Mouse (Mus musculus) heart, embryonic 15.5 days (tissue): ENCODE results near the gene Krt88. TPM values are rescaled to one million over a fixed set of nuclear protein-coding genes. Genes with fewer than 3 reads are reported as not detected.
A peak's percentile ranks its signal among the peaks of the same experiment; 100 is the strongest.

Source experiments
- ATAC-seq: fragments of 200-750 bp; cut with Nextera tagmentation; replicated peaks from 2 replicates; pipeline ENCODE4 v1.8.0; 2017; ENCODE audit warnings: low read depth, moderate TSS enrichment; ENCODE audit not compliant: insufficient number of reproducible peaks, insufficient read depth, low FRiP score
- H3K27ac ChIP-seq: fragments of 300-500 bp; sonication (generic); 2 replicates; pipeline ENCODE4 v1.5.1; 2015; ENCODE audit warnings: mild to moderate bottlenecking, inconsistent platforms
- H3K27me3 ChIP-seq: fragments of 300-500 bp; sonication (generic); 2 replicates; pipeline ENCODE4 v1.6.1; 2015; ENCODE audit warnings: inconsistent platforms
- H3K36me3 ChIP-seq: fragments of 300-500 bp; sonication (generic); 2 replicates; pipeline ENCODE4 v1.6.1; 2015; ENCODE audit warnings: mild to moderate bottlenecking, inconsistent platforms
- H3K4me1 ChIP-seq: fragments of 300-500 bp; sonication (generic); replicated peaks from 2 replicates; pipeline ENCODE4 v1.6.1; 2015; ENCODE audit warnings: inconsistent platforms
- H3K4me2 ChIP-seq: fragments of 300-500 bp; sonication (generic); 2 replicates; pipeline ENCODE4 v1.6.1; 2015; ENCODE audit warnings: inconsistent platforms, mild to moderate bottlenecking, moderate library complexity
- H3K4me3 ChIP-seq: fragments of 300-500 bp; sonication (generic); 2 replicates; pipeline ENCODE4 v1.5.1; 2015; ENCODE audit warnings: mild to moderate bottlenecking, inconsistent platforms
- H3K9ac ChIP-seq: fragments of 300-500 bp; sonication (generic); 2 replicates; pipeline ENCODE4 v1.6.1; 2015; ENCODE audit warnings: mild to moderate bottlenecking, inconsistent platforms
- H3K9me3 ChIP-seq: fragments of 300-500 bp; sonication (generic); replicated peaks from 2 replicates; pipeline ENCODE4 v1.6.1; 2016; ENCODE audit warnings: inconsistent platforms
- WGBS: fragments of 180-500 bp; shearing (Covaris S2); methylation state at CpG from one replicate; pipeline ENCODE4 v1.1.7; 2015; ENCODE audit warnings: mixed read lengths; 5-methylcytosine and 5-hydroxymethylcytosine counted together
- polyA plus RNA-seq: library from polyadenylated mRNA; unstranded; fragments of >200 nt; fragmentation: Nextera tagmentation; extraction: Ambion mirVana; gene quantifications from 2 replicates; pipeline ENCODE4 v1.2.1, GENCODE M21; 2015

Krt88 gene
- polyA plus RNA-seq: not detected in 2 replicates

- no peaks in the 10 kb centered on the region for H3K9me3 ChIP-seq
- H3K27me3 ChIP-seq: no peaks in the 10 kb centered on the region
- peak within 1 kb of the TSS; percentile 23; the same call in 1 of the 2 replicates for H3K4me2 ChIP-seq
- 65% methylated on average over 2 of the region's 2 CpGs for WGBS
- H3K4me1 ChIP-seq: 0 out of 2 replicates have a peak, but pooled peaks cover 2% of the 10 kb centered on the region
- ATAC-seq: no peak
- H3K36me3 ChIP-seq: no peaks in the 10 kb centered on the region
- no peak within 1 kb of the TSS for H3K9ac ChIP-seq
- no peak within 1 kb of the TSS for H3K27ac ChIP-seq
- no peak within 1 kb of the TSS for H3K4me3 ChIP-seq
Observed at GRCm38 (mm10) chr15:101447444-101447843, at the start of gene Krt88. Gene Krt88 (plus strand): TSS chr15:101447744.

- Histone ChIP-seq H3K4me3 (no peak overlapping the region), H3K27ac (no peak overlapping the region), H3K9me3 (no peaks in the 10 kb centered on the region), H3K36me3 (no peaks in the 10 kb centered on the region), H3K4me2 (no peak overlapping the region), H3K4me1 (peaks cover 5% of the 10 kb centered on the region), H3K27me3 (no peaks in the 10 kb centered on the region), H3K9ac (no peak overlapping the region)
- no peak for ATAC-seq
- WGBS: 70% methylated on average over 8 of the region's 8 CpGs
Observed at GRCm38 (mm10) chr15:101398269-101398668, 49.3 kb upstream of the Krt88 start.

DNA sequence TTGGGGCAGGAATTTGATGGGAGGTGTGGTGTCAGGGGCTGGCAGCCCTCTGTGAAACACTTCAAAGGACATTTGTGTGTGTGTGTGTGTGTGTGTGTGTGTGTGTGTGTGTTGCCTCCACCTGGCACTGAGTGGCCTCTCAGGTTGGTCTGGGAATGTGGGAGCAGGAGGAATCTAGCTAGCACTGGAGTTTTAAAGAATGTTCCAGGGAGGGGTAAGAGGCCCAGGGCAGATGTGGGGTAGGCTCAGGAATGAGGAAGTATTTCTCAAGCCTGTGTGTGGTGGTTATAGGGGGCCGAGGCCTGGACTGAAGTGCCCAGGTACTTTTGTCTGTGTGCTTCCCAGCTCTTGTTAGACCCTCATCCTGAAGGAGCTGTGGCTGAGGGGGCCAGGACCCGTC, 36.8 kb upstream of the Krt88 start, which contains the start of gene Krt7:
Krt7 (plus strand) TSS at position 269 of the 400 bp plus-strand sequence.
- peaks cover 9% of the 10 kb centered on the region; the same call in 1 of the 2 replicates for H3K4me1 ChIP-seq
- peak within 1 kb of the TSS; percentile 12; the same call in 1 of the 2 replicates for H3K27ac ChIP-seq
- H3K4me2 ChIP-seq: no peak within 1 kb of the TSS
- no peak for ATAC-seq
- peaks cover 32% of the 10 kb centered on the region for H3K27me3 ChIP-seq
- H3K9ac ChIP-seq: no peak within 1 kb of the TSS
- H3K4me3 ChIP-seq: peak within 1 kb of the TSS; percentile 25; the same call in 1 of the 2 replicates
- no peaks in the 10 kb centered on the region for H3K9me3 ChIP-seq
- WGBS: 24% methylated on average over 2 of the region's 2 CpGs
- H3K36me3 ChIP-seq: no peaks in the 10 kb centered on the region

GRCm38 (mm10) chr15:101412188-101412587, 35.4 kb upstream of the Krt88 start:
- Histone ChIP-seq H3K27me3 (peaks cover 32% of the 10 kb centered on the region), H3K9ac (no peak overlapping the region), H3K9me3 (no peaks in the 10 kb centered on the region), H3K4me2 (0 out of 2 replicates have a peak overlapping the region, but pooled peaks have one; percentile 21), H3K4me1 (peaks cover 9% of the 10 kb centered on the region; the same call in 1 of the 2 replicates), H3K27ac (0 out of 2 replicates have a peak overlapping the region, but pooled peaks have one; percentile 12), H3K36me3 (no peaks in the 10 kb centered on the region), H3K4me3 (peak overlapping the region; percentile 25)
- WGBS: 34% methylated on average over 31 of the region's 31 CpGs
- no peak for ATAC-seq

- Histone ChIP-seq H3K36me3 (no peaks in the 10 kb centered on the region), H3K27me3 (peaks cover 32% of the 10 kb centered on the region), H3K4me2 (no peak overlapping the region), H3K9me3 (no peaks in the 10 kb centered on the region), H3K4me1 (peaks cover 9% of the 10 kb centered on the region; the same call in 1 of the 2 replicates), H3K9ac (no peak overlapping the region), H3K27ac (no peak overlapping the region), H3K4me3 (no peak overlapping the region)
- no peak for ATAC-seq
- 43% methylated on average over 7 of the region's 7 CpGs for WGBS
Observed at GRCm38 (mm10) chr15:101413916-101414635, 33.5 kb upstream of the Krt88 start.

GRCm38 (mm10) chr15:101414807-101415565, 32.6 kb upstream of the Krt88 start:
- Histone ChIP-seq H3K4me1 (peaks cover 11% of the 10 kb centered on the region; the same call in 1 of the 2 replicates), H3K27me3 (peaks cover 32% of the 10 kb centered on the region), H3K27ac (no peak overlapping the region), H3K4me3 (no peak overlapping the region), H3K9me3 (no peaks in the 10 kb centered on the region), H3K4me2 (no peak overlapping the region), H3K36me3 (no peaks in the 10 kb centered on the region), H3K9ac (no peak overlapping the region)
- no peak for ATAC-seq
- 50% methylated on average over 11 of the region's 11 CpGs for WGBS

GRCm38 (mm10) chr15:101418950-101419349, 28.6 kb upstream of the Krt88 start:
- no peak overlapping the region for H3K9ac ChIP-seq
- 0 out of 2 replicates have a peak, but pooled peaks cover 2% of the 10 kb centered on the region for H3K4me1 ChIP-seq
- WGBS: 80% methylated on average over 4 of the region's 4 CpGs
- H3K9me3 ChIP-seq: no peaks in the 10 kb centered on the region
- no peak overlapping the region for H3K4me2 ChIP-seq
- peaks cover 10% of the 10 kb centered on the region for H3K27me3 ChIP-seq
- H3K36me3 ChIP-seq: no peaks in the 10 kb centered on the region
- no peak overlapping the region for H3K4me3 ChIP-seq
- no peak; the same call in 1 of the 2 replicates for ATAC-seq
- no peak overlapping the region for H3K27ac ChIP-seq

- 45% methylated on average over 6 of the region's 6 CpGs for WGBS
- no peaks in the 10 kb centered on the region for H3K9me3 ChIP-seq
- 0 out of 2 replicates have a peak, but pooled peaks cover 2% of the 10 kb centered on the region for H3K4me1 ChIP-seq
- ATAC-seq: no peak
- H3K4me2 ChIP-seq: no peak overlapping the region
- H3K36me3 ChIP-seq: no peaks in the 10 kb centered on the region
- H3K27ac ChIP-seq: no peak overlapping the region
- H3K27me3 ChIP-seq: peaks cover 3% of the 10 kb centered on the region
- H3K4me3 ChIP-seq: no peak overlapping the region
- H3K9ac ChIP-seq: no peak overlapping the region
Observed at GRCm38 (mm10) chr15:101420903-101421302, 26.6 kb upstream of the Krt88 start.

- Histone ChIP-seq H3K4me3 (no peak overlapping the region), H3K27ac (no peak overlapping the region), H3K27me3 (peaks cover 6% of the 10 kb centered on the region), H3K9ac (no peak overlapping the region), H3K4me2 (no peak overlapping the region), H3K9me3 (no peaks in the 10 kb centered on the region), H3K36me3 (no peaks in the 10 kb centered on the region), H3K4me1 (no peaks in the 10 kb centered on the region)
- WGBS: 25% methylated on average over 5 of the region's 5 CpGs
- no peak for ATAC-seq
Observed at GRCm38 (mm10) chr15:101424914-101425313, 22.6 kb upstream of the Krt88 start.

DNA sequence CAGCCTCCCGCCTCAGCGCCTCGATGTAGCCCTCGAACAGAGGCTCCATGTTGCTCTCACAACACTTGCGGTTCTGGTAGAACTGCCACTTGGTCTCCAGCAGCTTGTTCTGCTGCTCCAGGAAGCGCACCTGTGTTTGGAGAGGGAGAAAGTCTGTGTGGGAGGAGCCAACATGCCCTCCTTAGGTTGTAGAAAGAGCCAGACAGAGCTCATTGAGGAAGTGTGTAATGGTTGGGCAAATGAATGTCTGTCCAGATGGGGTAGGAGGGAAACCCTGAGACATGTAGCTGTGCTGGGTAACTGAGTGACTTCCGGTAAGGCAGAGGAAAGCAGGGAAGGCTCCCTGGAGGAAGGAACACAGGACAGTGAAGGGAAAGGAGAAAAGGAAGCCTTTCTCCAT, 10.9 kb upstream of the Krt88 start:
- peaks cover 57% of the 10 kb centered on the region for H3K27me3 ChIP-seq
- no peaks in the 10 kb centered on the region for H3K36me3 ChIP-seq
- no peak overlapping the region for H3K4me2 ChIP-seq
- no peak for ATAC-seq
- H3K4me1 ChIP-seq: peaks cover 6% of the 10 kb centered on the region
- H3K27ac ChIP-seq: no peak overlapping the region
- no peak overlapping the region for H3K4me3 ChIP-seq
- H3K9me3 ChIP-seq: no peaks in the 10 kb centered on the region
- H3K9ac ChIP-seq: no peak overlapping the region
- WGBS: 81% methylated on average over 7 of the region's 7 CpGs

DNA sequence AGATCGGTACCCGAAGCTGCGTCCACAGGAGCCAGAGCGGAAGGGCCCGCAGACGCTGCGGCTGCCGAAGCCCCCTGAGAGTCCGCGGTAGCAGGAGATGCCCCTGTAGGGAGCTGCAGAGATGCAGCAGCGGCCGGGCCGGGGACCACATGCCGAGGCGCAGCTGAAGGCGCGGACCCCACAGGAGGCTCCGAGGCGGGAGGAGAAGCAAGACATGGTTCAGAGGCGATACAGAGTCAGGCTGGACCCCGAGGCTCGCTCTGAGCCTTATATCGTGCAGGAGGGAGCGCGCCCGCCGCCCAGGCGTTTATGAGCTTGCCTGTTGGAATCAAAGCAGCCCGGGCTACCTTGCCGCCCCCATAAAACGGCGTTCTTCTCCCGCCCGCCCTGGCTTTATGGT, 9.0 kb upstream of the Krt88 start, which contains the start of gene Krt87:
Krt87 (minus strand) TSS at position 250 of the 400 bp plus-strand sequence.
- no peak for ATAC-seq
- Histone ChIP-seq H3K36me3 (no peaks in the 10 kb centered on the region), H3K4me1 (peaks cover 6% of the 10 kb centered on the region), H3K4me2 (peak within 1 kb of the TSS; percentile 44), H3K9ac (no peak within 1 kb of the TSS), H3K27ac (no peak within 1 kb of the TSS), H3K27me3 (peaks cover 51% of the 10 kb centered on the region), H3K9me3 (no peaks in the 10 kb centered on the region), H3K4me3 (peak within 1 kb of the TSS; percentile 27)
- 2% methylated on average over 29 of the region's 34 CpGs for WGBS
